Mouse (Mus musculus) left cerebral cortex, adult 2 months (tissue): ENCODE results near the gene Lrrc4. TPM values are rescaled to one million over a fixed set of nuclear protein-coding genes. Genes with fewer than 3 reads are reported as not detected.
A peak's percentile ranks its signal among the peaks of the same experiment; 100 is the strongest.

Source experiments
- DNase-seq, 2 experiments: peaks; one replicate each; pipeline ENCODE4 v3.0.0; 2021 to 2022; ENCODE audit warnings: low spot score in 2 of 2, mixed read lengths in 1 of 2; ENCODE audit errors: extremely low spot score in 1 of 2
- H3K27ac ChIP-seq: fragments of 200-600 bp; 2 replicates; pipeline ENCODE4 v1.8.1; 2022
- H3K4me3 ChIP-seq: fragments of 200-600 bp; 2 replicates; pipeline ENCODE4 v1.8.1; 2022
- CTCF ChIP-seq: fragments of 200-600 bp; IDR thresholded peaks from 2 replicates; pipeline ENCODE4 v1.8.1; 2022; ENCODE audit warnings: antibody characterized with exemption, mild to moderate bottlenecking, moderate library complexity
- intact Hi-C: fragments of 180-260 bp; cut with DNase I; formaldehyde crosslinking; loops from one replicate; pipeline ENCODE4 v1.15.1; 2025
- total RNA-seq, 2 experiments: library from RNA; stranded (reverse); gene quantifications; 2 replicates each; pipeline ENCODE4 v1.2.3; 2021

The Lrrc4 gene
- total RNA-seq, 2 experiments from 2014 or later = 105 to 111 TPM

- Histone ChIP-seq H3K27ac (no peak overlapping the region), H3K4me3 (no peak overlapping the region)
- TF ChIP-seq CTCF = no peak
- intact Hi-C loops = no loop called here
- DNase-seq = no peak
Observed at GRCm38 (mm10) chr6:28674686-28675085, 156.9 kb downstream of the Lrrc4 start.

- intact Hi-C loops = no loop called here
- no peak for TF ChIP-seq CTCF
- Histone ChIP-seq H3K27ac (no peak overlapping the region), H3K4me3 (no peak overlapping the region)
- no peak for DNase-seq
Observed at GRCm38 (mm10) chr6:28672388-28672787, 159.2 kb downstream of the Lrrc4 start.

- TF ChIP-seq CTCF = no peak
- H3K4me3 ChIP-seq = no peak overlapping the region
- no peak for DNase-seq
- H3K27ac ChIP-seq = no peak overlapping the region
- intact Hi-C loops = no loop called here
Observed at GRCm38 (mm10) chr6:28669251-28669650, 162.3 kb downstream of the Lrrc4 start.

- TF ChIP-seq CTCF = no peak
- DNase-seq = no peak
- intact Hi-C loops = no loop called here
- no peak overlapping the region for H3K4me3 ChIP-seq
- no peak overlapping the region for H3K27ac ChIP-seq
Observed at GRCm38 (mm10) chr6:28667586-28667985, 164.0 kb downstream of the Lrrc4 start.

GRCm38 (mm10) chr6:28664716-28665115 is 166.8 kb downstream of the Lrrc4 start:
- H3K4me3 ChIP-seq = no peak overlapping the region
- no peak overlapping the region for H3K27ac ChIP-seq
- DNase-seq = no peak
- intact Hi-C loops = no loop called here
- TF ChIP-seq CTCF = no peak

- no peak for DNase-seq
- Histone ChIP-seq H3K27ac (peak overlapping the region; percentile 66), H3K4me3 (no peak overlapping the region)
- no peak for TF ChIP-seq CTCF
- intact Hi-C loops = no loop called here
Observed at GRCm38 (mm10) chr6:28663670-28664069, 167.9 kb downstream of the Lrrc4 start.

GRCm38 (mm10) chr6:28663004-28663403 is 168.5 kb downstream of the Lrrc4 start:
- Histone ChIP-seq H3K4me3 (no peak overlapping the region), H3K27ac (peak overlapping the region; percentile 17; the same call in 1 of the 2 replicates)
- intact Hi-C loops = no loop called here
- DNase-seq = no peak
- TF ChIP-seq CTCF = no peak

- no peak overlapping the region for H3K27ac ChIP-seq
- no peak for DNase-seq
- no peak for TF ChIP-seq CTCF
- intact Hi-C loops = no loop called here
- H3K4me3 ChIP-seq = no peak overlapping the region
Observed at GRCm38 (mm10) chr6:28656511-28656910, 175.0 kb downstream of the Lrrc4 start.

GRCm38 (mm10) chr6:28645231-28645630 is 186.3 kb downstream of the Lrrc4 start:
- Histone ChIP-seq H3K4me3 (no peak overlapping the region), H3K27ac (no peak overlapping the region)
- no peak for DNase-seq
- TF ChIP-seq CTCF = no peak
- intact Hi-C loops = no loop called here

- TF ChIP-seq CTCF = no peak
- H3K4me3 ChIP-seq = no peak overlapping the region
- no peak for DNase-seq
- H3K27ac ChIP-seq = no peak overlapping the region
- intact Hi-C loops = no loop called here
Observed at GRCm38 (mm10) chr6:28642909-28643308, 188.6 kb downstream of the Lrrc4 start.

GRCm38 (mm10) chr6:28640088-28640487 is 191.5 kb downstream of the Lrrc4 start:
- intact Hi-C loops = no loop called here
- Histone ChIP-seq H3K4me3 (no peak overlapping the region), H3K27ac (peak overlapping the region; percentile 45; the same call in 1 of the 2 replicates)
- TF ChIP-seq CTCF = no peak
- no peak for DNase-seq

GRCm38 (mm10) chr6:28635531-28636348 is 195.8 kb downstream of the Lrrc4 start:
- TF ChIP-seq CTCF = no peak
- intact Hi-C loops = no loop called here
- no peak overlapping the region for H3K4me3 ChIP-seq
- H3K27ac ChIP-seq = no peak overlapping the region
- no peak for DNase-seq

GRCm38 (mm10) chr6:28635092-28635491 is 196.5 kb downstream of the Lrrc4 start:
- intact Hi-C loops = no loop called here
- Histone ChIP-seq H3K4me3 (no peak overlapping the region), H3K27ac (no peak overlapping the region)
- TF ChIP-seq CTCF = no peak
- no peak for DNase-seq
